Mouse (Mus musculus) heart, embryonic 13.5 days (tissue): ENCODE measurements at regions not wholly inside any gene's neighbourhood (a gene's known extent, or its start where the extent isn't known, plus 50 kb on each side); places are given as distances from the start of the nearest gene placed in this dataset.

Source experiments
- ATAC-seq: fragments of 200-750 bp; cut with Nextera tagmentation; 2 replicates; pipeline ENCODE4 v1.8.0; 2017; ENCODE audit warnings: moderate TSS enrichment; ENCODE audit not compliant: insufficient number of reproducible peaks, low FRiP score, low TSS enrichment; ENCODE audit errors: extremely low read depth
- H3K27ac ChIP-seq: fragments of 300-500 bp; sonication (generic); replicated peaks from 2 replicates; pipeline ENCODE4 v1.5.1; 2015; ENCODE audit warnings: moderate library complexity, mild to moderate bottlenecking, inconsistent platforms
- H3K27me3 ChIP-seq: fragments of 300-500 bp; sonication (generic); replicated peaks from 2 replicates; pipeline ENCODE4 v1.6.1; 2015; ENCODE audit warnings: mild to moderate bottlenecking, inconsistent platforms
- H3K36me3 ChIP-seq: fragments of 300-500 bp; sonication (generic); 2 replicates; pipeline ENCODE4 v1.6.1; 2015; ENCODE audit warnings: mild to moderate bottlenecking, inconsistent platforms
- H3K4me1 ChIP-seq: fragments of 300-500 bp; sonication (generic); 2 replicates; pipeline ENCODE4 v1.6.1; 2015; ENCODE audit warnings: inconsistent platforms
- H3K4me2 ChIP-seq: fragments of 300-500 bp; sonication (generic); 2 replicates; pipeline ENCODE4 v1.6.1; 2015; ENCODE audit warnings: inconsistent platforms, mild to moderate bottlenecking, moderate library complexity
- H3K4me3 ChIP-seq: fragments of 300-500 bp; sonication (generic); 2 replicates; pipeline ENCODE4 v1.5.1; 2015; ENCODE audit warnings: moderate library complexity, mild to moderate bottlenecking, inconsistent platforms
- H3K9ac ChIP-seq: fragments of 300-500 bp; sonication (generic); 2 replicates; pipeline ENCODE4 v1.6.1; 2015; ENCODE audit warnings: inconsistent platforms, mild to moderate bottlenecking, moderate library complexity
- H3K9me3 ChIP-seq: fragments of 300-500 bp; sonication (generic); 2 replicates; pipeline ENCODE4 v1.6.1; 2016; ENCODE audit warnings: inconsistent platforms
- WGBS: fragments of 180-500 bp; shearing (Covaris S2); methylation state at CpG from one replicate; pipeline ENCODE4 v1.1.7; 2015; ENCODE audit warnings: mixed read lengths; 5-methylcytosine and 5-hydroxymethylcytosine counted together

- Histone ChIP-seq H3K9ac (no peak overlapping the region), H3K27me3 (no peaks in the 10 kb centered on the region), H3K36me3 (no peaks in the 10 kb centered on the region), H3K4me2 (no peak overlapping the region), H3K4me1 (no peaks in the 10 kb centered on the region), H3K9me3 (no peaks in the 10 kb centered on the region), H3K4me3 (no peak overlapping the region), H3K27ac (no peak overlapping the region)
- ATAC-seq = no peak
- 44% methylated on average over 3 of the region's 3 CpGs for WGBS
Measured at GRCm38 (mm10) chr2:148622216-148622615, 50.2 kb upstream of the Nxt1 start.

DNA sequence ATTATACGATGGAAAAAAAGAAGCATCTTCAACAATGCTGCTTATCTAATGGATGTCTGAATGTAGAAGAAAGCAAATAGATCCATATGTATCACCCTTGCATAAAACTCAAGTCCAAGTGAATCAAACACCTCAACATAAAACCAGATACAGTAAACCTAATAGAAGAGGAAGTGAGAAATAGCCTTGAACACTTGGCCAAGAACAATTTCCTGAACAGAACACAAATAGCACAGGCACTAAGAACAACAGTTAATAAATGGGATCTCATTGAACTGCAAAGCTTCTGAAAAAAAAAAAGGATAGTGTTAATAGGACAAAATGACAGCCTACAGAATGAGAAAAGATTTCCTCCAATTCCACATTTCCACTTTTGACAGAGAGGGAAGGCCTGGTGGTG lies 60.5 kb upstream of the Nxt1 start:
- WGBS = 63% methylated on average over 1 of the region's 1 CpGs
- H3K9ac ChIP-seq = no peak overlapping the region
- no peak for ATAC-seq
- no peak overlapping the region for H3K27ac ChIP-seq
- no peaks in the 10 kb centered on the region for H3K36me3 ChIP-seq
- no peaks in the 10 kb centered on the region for H3K27me3 ChIP-seq
- H3K4me2 ChIP-seq = no peak overlapping the region
- H3K4me1 ChIP-seq = no peaks in the 10 kb centered on the region
- no peak overlapping the region for H3K4me3 ChIP-seq
- 0 out of 2 replicates have a peak, but pooled peaks cover 4% of the 10 kb centered on the region for H3K9me3 ChIP-seq

- H3K4me1 ChIP-seq = peaks cover 17% of the 10 kb centered on the region
- H3K9me3 ChIP-seq = no peaks in the 10 kb centered on the region
- no peak overlapping the region for H3K4me3 ChIP-seq
- no peaks in the 10 kb centered on the region for H3K36me3 ChIP-seq
- no peaks in the 10 kb centered on the region for H3K27me3 ChIP-seq
- H3K9ac ChIP-seq = no peak overlapping the region
- ATAC-seq = no peak
- 50% methylated on average over 2 of the region's 2 CpGs for WGBS
- no peak overlapping the region for H3K27ac ChIP-seq
- no peak overlapping the region for H3K4me2 ChIP-seq
Measured at GRCm38 (mm10) chr2:148605425-148605930, 66.9 kb upstream of the Nxt1 start.

DNA sequence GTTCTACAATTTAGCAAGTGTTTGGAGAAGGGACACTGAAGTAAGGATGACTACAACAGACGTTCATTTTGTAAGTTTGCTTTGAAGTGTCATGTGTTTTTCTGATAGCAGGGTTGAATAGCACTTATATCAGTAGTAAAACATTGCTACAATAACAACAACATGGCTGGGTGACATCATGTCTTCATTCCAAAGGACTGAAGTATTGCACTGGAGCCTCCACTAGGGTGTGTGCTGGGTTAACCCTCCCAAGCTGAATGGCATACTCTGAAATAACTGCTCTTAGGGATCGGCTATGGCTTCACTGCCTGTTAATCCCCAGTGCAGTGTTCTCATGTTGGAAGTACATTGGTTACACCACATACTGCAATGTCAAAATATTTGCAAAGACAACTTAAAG lies 68.5 kb upstream of the Nxt1 start:
- peak overlapping the region; percentile 58 for H3K27ac ChIP-seq
- H3K36me3 ChIP-seq = no peaks in the 10 kb centered on the region
- H3K4me1 ChIP-seq = peaks cover 23% of the 10 kb centered on the region

DNA sequence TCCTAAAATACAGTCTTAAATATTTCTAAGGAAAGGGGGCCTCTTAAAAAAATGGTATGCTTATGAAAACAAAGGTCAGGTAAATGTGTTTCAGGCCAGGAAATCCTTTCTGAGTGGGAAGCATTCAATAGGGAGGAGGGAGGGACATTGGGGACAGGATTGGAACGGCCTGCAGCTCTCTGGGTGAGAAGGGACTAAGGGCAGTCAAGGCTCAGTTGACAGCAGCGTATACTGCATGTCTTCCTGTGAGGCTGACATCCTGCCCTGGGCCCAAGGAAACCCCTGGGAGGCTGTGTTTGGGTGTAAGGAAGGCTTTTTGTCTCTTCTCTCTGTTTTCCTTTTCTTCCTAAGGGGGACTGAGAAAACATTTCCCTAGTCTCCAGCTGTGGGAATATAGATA lies 69.1 kb upstream of the Nxt1 start:
- Histone ChIP-seq H3K9ac (no peak overlapping the region), H3K4me3 (no peak overlapping the region), H3K4me2 (no peak overlapping the region), H3K27ac (peak overlapping the region; percentile 58), H3K9me3 (no peaks in the 10 kb centered on the region), H3K36me3 (no peaks in the 10 kb centered on the region), H3K27me3 (no peaks in the 10 kb centered on the region), H3K4me1 (peaks cover 23% of the 10 kb centered on the region)
- WGBS = 31% methylated on average over 2 of the region's 2 CpGs
- no peak for ATAC-seq

More for the DNA sequence above, 68.5 kb upstream of the Nxt1 start:
- no peak overlapping the region for H3K9ac ChIP-seq
- ATAC-seq = no peak
- no peak overlapping the region for H3K4me2 ChIP-seq
- H3K4me3 ChIP-seq = no peak overlapping the region
- 32% methylated on average over 2 of the region's 2 CpGs for WGBS
- no peaks in the 10 kb centered on the region for H3K27me3 ChIP-seq
- H3K9me3 ChIP-seq = no peaks in the 10 kb centered on the region

DNA sequence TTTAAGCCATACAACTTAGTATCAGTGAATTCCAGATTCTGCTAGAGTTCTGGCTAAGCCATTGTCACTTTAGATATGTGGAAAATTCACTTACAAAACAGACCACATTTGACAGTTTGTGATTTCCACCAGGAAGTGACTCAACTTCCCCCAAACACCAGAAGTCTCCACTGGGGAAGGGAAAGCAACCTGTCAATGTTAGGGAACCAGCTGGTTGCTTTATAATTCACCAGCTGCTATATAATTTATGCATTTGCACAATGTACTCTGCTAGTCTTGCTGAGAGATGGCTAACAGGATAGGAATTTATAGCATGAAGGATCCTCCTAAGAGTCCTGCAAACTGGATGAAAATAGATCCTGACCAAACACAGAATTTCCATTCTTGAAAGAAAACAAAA lies 72.9 kb upstream of the Nxt1 start:
- H3K4me1 ChIP-seq = peaks cover 23% of the 10 kb centered on the region
- H3K4me3 ChIP-seq = no peak overlapping the region
- H3K27ac ChIP-seq = no peak overlapping the region
- H3K9me3 ChIP-seq = no peaks in the 10 kb centered on the region
- no peaks in the 10 kb centered on the region for H3K27me3 ChIP-seq
- no peak overlapping the region for H3K9ac ChIP-seq
- no peaks in the 10 kb centered on the region for H3K36me3 ChIP-seq
- no peak for ATAC-seq
- no peak overlapping the region for H3K4me2 ChIP-seq

- Histone ChIP-seq H3K4me3 (no peak overlapping the region), H3K4me2 (no peak overlapping the region), H3K9ac (no peak overlapping the region), H3K36me3 (no peaks in the 10 kb centered on the region), H3K27ac (no peak overlapping the region), H3K27me3 (no peaks in the 10 kb centered on the region), H3K9me3 (no peaks in the 10 kb centered on the region), H3K4me1 (peaks cover 11% of the 10 kb centered on the region; the same call in 1 of the 2 replicates)
- 65% methylated on average over 2 of the region's 2 CpGs for WGBS
- no peak for ATAC-seq
Measured at GRCm38 (mm10) chr2:148596966-148597365, 75.4 kb upstream of the Nxt1 start.

- Histone ChIP-seq H3K27ac (no peak overlapping the region), H3K27me3 (no peaks in the 10 kb centered on the region), H3K4me2 (no peak overlapping the region), H3K9me3 (no peaks in the 10 kb centered on the region), H3K36me3 (no peaks in the 10 kb centered on the region), H3K9ac (no peak overlapping the region), H3K4me3 (no peak overlapping the region), H3K4me1 (no peaks in the 10 kb centered on the region)
- WGBS = 54% methylated on average over 1 of the region's 1 CpGs
- ATAC-seq = no peak
Measured at GRCm38 (mm10) chr2:148585721-148586335, 86.6 kb upstream of the Nxt1 start.

- Histone ChIP-seq H3K9ac (no peak overlapping the region), H3K9me3 (no peaks in the 10 kb centered on the region), H3K36me3 (no peaks in the 10 kb centered on the region), H3K27ac (no peak overlapping the region), H3K4me3 (no peak overlapping the region), H3K27me3 (0 out of 2 replicates have a peak, but pooled peaks cover 7% of the 10 kb centered on the region), H3K4me2 (no peak overlapping the region), H3K4me1 (no peaks in the 10 kb centered on the region)
- 82% methylated on average over 1 of the region's 1 CpGs for WGBS
- no peak for ATAC-seq
Measured at GRCm38 (mm10) chr2:148582208-148582607, 90.2 kb upstream of the Nxt1 start.

- no peak for ATAC-seq
- Histone ChIP-seq H3K4me1 (no peaks in the 10 kb centered on the region), H3K9me3 (no peaks in the 10 kb centered on the region), H3K27me3 (0 out of 2 replicates have a peak, but pooled peaks cover 8% of the 10 kb centered on the region), H3K4me3 (no peak overlapping the region), H3K36me3 (no peaks in the 10 kb centered on the region), H3K27ac (no peak overlapping the region), H3K9ac (no peak overlapping the region), H3K4me2 (no peak overlapping the region)
- 71% methylated on average over 4 of the region's 4 CpGs for WGBS
Measured at GRCm38 (mm10) chr2:148581666-148582065, 90.7 kb upstream of the Nxt1 start.

GRCm38 (mm10) chr2:148580286-148580966 lies 92.0 kb upstream of the Nxt1 start:
- Histone ChIP-seq H3K9me3 (no peaks in the 10 kb centered on the region), H3K27me3 (0 out of 2 replicates have a peak, but pooled peaks cover 8% of the 10 kb centered on the region), H3K4me3 (no peak overlapping the region), H3K27ac (no peak overlapping the region), H3K9ac (no peak overlapping the region), H3K36me3 (no peaks in the 10 kb centered on the region), H3K4me1 (no peaks in the 10 kb centered on the region), H3K4me2 (no peak overlapping the region)
- 28% methylated on average over 7 of the region's 7 CpGs for WGBS
- ATAC-seq = no peak

GRCm38 (mm10) chr2:148579564-148579963 lies 92.8 kb upstream of the Nxt1 start:
- 39% methylated on average over 2 of the region's 2 CpGs for WGBS
- Histone ChIP-seq H3K4me1 (no peaks in the 10 kb centered on the region), H3K27me3 (0 out of 2 replicates have a peak, but pooled peaks cover 8% of the 10 kb centered on the region), H3K36me3 (no peaks in the 10 kb centered on the region), H3K4me2 (no peak overlapping the region), H3K9me3 (no peaks in the 10 kb centered on the region), H3K4me3 (no peak overlapping the region), H3K27ac (no peak overlapping the region), H3K9ac (no peak overlapping the region)
- ATAC-seq = no peak
